In the genomic region with DNA sequence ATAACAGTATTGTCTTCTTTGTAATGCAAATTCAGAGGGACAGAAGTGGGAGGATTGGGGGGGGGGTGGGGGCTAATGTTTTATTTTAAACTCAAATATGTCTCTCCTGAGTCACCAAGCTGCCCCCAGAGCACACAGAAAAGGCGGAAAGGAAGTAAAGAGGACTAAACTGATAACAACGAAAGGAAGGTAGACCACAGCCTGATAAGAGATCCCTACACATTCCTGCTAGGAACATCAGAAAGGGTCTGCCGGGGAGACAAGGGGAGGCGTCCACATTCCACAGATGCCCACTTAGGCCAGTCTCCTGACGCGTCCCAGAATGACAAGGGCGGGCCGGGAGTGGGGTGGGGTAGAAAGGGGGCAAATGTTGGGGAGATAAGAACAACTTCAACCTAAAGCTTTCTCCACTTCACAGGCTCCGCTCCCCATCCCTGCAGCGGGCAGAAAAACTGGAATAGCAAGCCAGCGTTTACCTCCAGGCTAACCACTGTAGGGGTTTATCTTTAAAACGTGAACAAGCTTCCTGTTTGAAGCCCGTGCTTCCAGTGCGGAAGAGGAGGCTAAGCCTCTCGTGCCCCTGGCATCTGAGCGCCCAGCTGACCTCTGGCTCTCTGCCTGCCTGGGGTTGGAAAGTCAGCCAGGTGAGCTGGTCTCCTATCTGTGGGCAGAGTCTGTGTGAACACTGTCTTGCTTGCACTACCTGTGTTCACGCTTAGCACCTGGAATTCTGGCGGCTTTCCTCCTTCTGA, we compare ENCODE assay signal across 8 mouse cellular contexts.
A peak's percentile ranks its signal among the peaks of the same experiment; 100 is the strongest.
DNase-seq lines count a peak whose midpoint lies in the region; ATAC-seq and TF ChIP-seq lines count a peak whose summit lies in the region.

No protein-coding gene starts in this region.

- H3K36me3 ChIP-seq in heart, embryonic 14.5 days (ENCODE audit: control insufficient read depth, insufficient read depth, low read length): no peaks in the 10 kb centered on the region
- no peaks in the 10 kb centered on the region for H3K36me3 ChIP-seq in thymus, adult 2 months (ENCODE audit: control insufficient read depth, insufficient read depth, low read length)

- H3K4me2 ChIP-seq in heart, embryonic 14.5 days (ENCODE audit: low read length): peak overlapping the region; percentile 77

- DNase-seq in CD4-positive, CD25-positive, alpha-beta regulatory T cell, adult 2 months (ENCODE audit: low read depth, low spot score): peak; percentile 2
- DNase-seq in kidney, postnatal 10 days: peak; percentile 42
- peak; percentile 71 for DNase-seq in lung, postnatal 36 days
- DNase-seq in thymus, adult 2 months: peak; percentile 9
- DNase-seq in right cerebral cortex, postnatal 14 days: no peak
- no peak for DNase-seq in gastrocnemius, adult 18-20 months (ENCODE audit: low spot score)

- H3K27me3 ChIP-seq in heart, embryonic 14.5 days (ENCODE audit: control insufficient read depth, insufficient read depth, low read length): no peaks in the 10 kb centered on the region
- H3K27me3 ChIP-seq in thymus, adult 2 months (ENCODE audit: control insufficient read depth, insufficient read depth, low read length): no peaks in the 10 kb centered on the region

- WGBS in heart, embryonic 14.5 days: 2% methylated on average over 18 of the region's 18 CpGs
- WGBS in thymus, adult 2 months: 9% methylated on average over 18 of the region's 18 CpGs

- peaks cover 7 to 14% of the 10 kb centered on the region in 2 experiments for H3K4me1 ChIP-seq in heart, embryonic 14.5 days (ENCODE audit: control insufficient read depth in 2 of 2, insufficient read depth in 2 of 2, low read length in 2 of 2)
- H3K4me1 ChIP-seq in thymus, adult 2 months (replicated peaks; ENCODE audit: control insufficient read depth, insufficient read depth, low read length): peaks cover 6% of the 10 kb centered on the region

- no peak for ATAC-seq in CD4-positive, CD25-positive, alpha-beta regulatory T cell, adult 4 months
- 0 out of 2 replicates have a peak, but pooled peaks have one; percentile 35 for ATAC-seq in heart, embryonic 14.5 days (ENCODE audit: insufficient number of reproducible peaks, insufficient read depth, low FRiP score, low read depth)

- H3K4me3 ChIP-seq in heart, embryonic 14.5 days (ENCODE audit: control insufficient read depth in 1 of 2, insufficient read depth in 1 of 2, low read depth in 1 of 2, low read length in 2 of 2): peak overlapping the region; percentile 38 to 40
- no peak overlapping the region for H3K4me3 ChIP-seq in thymus, adult 2 months (ENCODE audit: control insufficient read depth, insufficient read depth, low read length)

- H3K9ac ChIP-seq in heart, embryonic 14.5 days (ENCODE audit: low read length): peak overlapping the region; percentile 65

- H3K27ac ChIP-seq in heart, embryonic 14.5 days (replicated peaks in 1 of 2; ENCODE audit: control insufficient read depth in 1 of 2, insufficient read depth in 1 of 2, low read depth in 2 of 2, low read length in 2 of 2): peak overlapping the region; percentile 22 to 47; a peak in 1 of 4 replicates
- no peak overlapping the region for H3K27ac ChIP-seq in thymus, adult 2 months (ENCODE audit: control insufficient read depth, insufficient read depth, low read length)

- H3K9me3 ChIP-seq in heart, embryonic 14.5 days (ENCODE audit: control insufficient read depth, low read length): no peaks in the 10 kb centered on the region

- no peak for TF ChIP-seq CTCF in thymus, adult 2 months (IDR thresholded peaks at IDR 0.05; ENCODE audit: borderline replicate concordance, control insufficient read depth, extremely low read depth, insufficient read depth, low read length, poor library complexity)

- no peak for TF ChIP-seq POLR2A in thymus, adult 2 months (IDR thresholded peaks at IDR 0.05; ENCODE audit: control insufficient read depth, extremely low read depth, insufficient read depth, low read length, poor library complexity)

Comparison
In these comparisons a context has a peak if more than half of its experiments do, and no peak if none do; other contexts are left out.
1. DNase-seq: peak in CD4-positive, CD25-positive, alpha-beta regulatory T cell, adult 2 months (single experiment), kidney, postnatal 10 days (single experiment), lung, postnatal 36 days (single experiment) and thymus, adult 2 months (single experiment); none in right cerebral cortex, postnatal 14 days (single experiment) and gastrocnemius, adult 18-20 months (single experiment).